Mouse (Mus musculus): Measurements from ENCODE around the gene 4933428G20Rik. TPM values are rescaled to one million over a fixed set of nuclear protein-coding genes. Genes with fewer than 3 reads are reported as not detected.

4933428G20Rik gene
- polyA plus RNA-seq, 1 experiment from 2014 or later = 0.87 TPM

- H3K9me3 ChIP-seq (ENCODE audit: control insufficient read depth, low read length) = no peaks in the 10 kb centered on the region
- H3K9ac ChIP-seq (ENCODE audit: low read length) = no peak overlapping the region
- WGBS = 92% methylated on average over 4 of the region's 4 CpGs
- no peaks in the 10 kb centered on the region for H3K27me3 ChIP-seq (ENCODE audit: control insufficient read depth, insufficient read depth, low read depth, low read length)
- no peak overlapping the region for H3K4me3 ChIP-seq (ENCODE audit: low read length)
- H3K4me1 ChIP-seq (replicated peaks; ENCODE audit: control insufficient read depth, insufficient read depth, low read length) = no peaks in the 10 kb centered on the region
- peaks cover 51% of the 10 kb centered on the region for H3K36me3 ChIP-seq (ENCODE audit: control insufficient read depth, insufficient read depth, low read length)
- no peak for ATAC-seq (ENCODE audit: low read depth)
- no peak overlapping the region for H3K27ac ChIP-seq (ENCODE audit: low read length)
- H3K4me2 ChIP-seq (ENCODE audit: low read depth, low read length) = no peak overlapping the region
Observed at GRCm38 (mm10) chr11:97463991-97464390, 36.1 kb downstream of the 4933428G20Rik start.

- Histone ChIP-seq H3K4me2 (ENCODE audit: low read depth, low read length) (no peak overlapping the region), H3K27ac (ENCODE audit: low read length) (no peak overlapping the region), H3K27me3 (ENCODE audit: control insufficient read depth, insufficient read depth, low read depth, low read length) (no peaks in the 10 kb centered on the region), H3K9me3 (ENCODE audit: control insufficient read depth, low read length) (no peaks in the 10 kb centered on the region), H3K9ac (ENCODE audit: low read length) (no peak overlapping the region), H3K4me1 (replicated peaks; ENCODE audit: control insufficient read depth, insufficient read depth, low read length) (no peaks in the 10 kb centered on the region), H3K36me3 (ENCODE audit: control insufficient read depth, insufficient read depth, low read length) (peaks cover 53% of the 10 kb centered on the region), H3K4me3 (ENCODE audit: low read length) (no peak overlapping the region)
- no peak for ATAC-seq (ENCODE audit: low read depth)
- WGBS = 61% methylated on average over 32 of the region's 33 CpGs
Observed at GRCm38 (mm10) chr11:97463166-97463565, 37.0 kb downstream of the 4933428G20Rik start.

- Histone ChIP-seq H3K4me3 (ENCODE audit: low read length) (no peak overlapping the region), H3K36me3 (ENCODE audit: control insufficient read depth, insufficient read depth, low read length) (peaks cover 52% of the 10 kb centered on the region), H3K4me1 (replicated peaks; ENCODE audit: control insufficient read depth, insufficient read depth, low read length) (no peaks in the 10 kb centered on the region), H3K27ac (ENCODE audit: low read length) (no peak overlapping the region), H3K9me3 (ENCODE audit: control insufficient read depth, low read length) (no peaks in the 10 kb centered on the region), H3K27me3 (ENCODE audit: control insufficient read depth, insufficient read depth, low read depth, low read length) (no peaks in the 10 kb centered on the region), H3K9ac (ENCODE audit: low read length) (no peak overlapping the region), H3K4me2 (ENCODE audit: low read depth, low read length) (no peak overlapping the region)
- no peak for ATAC-seq (ENCODE audit: low read depth)
- WGBS = 82% methylated on average over 6 of the region's 6 CpGs
Observed at GRCm38 (mm10) chr11:97462538-97462937, 37.6 kb downstream of the 4933428G20Rik start.

GRCm38 (mm10) chr11:97461307-97461820, 38.8 kb downstream of the 4933428G20Rik start:
- no peak overlapping the region for H3K4me3 ChIP-seq (ENCODE audit: low read length)
- no peak overlapping the region for H3K9ac ChIP-seq (ENCODE audit: low read length)
- no peak overlapping the region for H3K27ac ChIP-seq (ENCODE audit: low read length)
- H3K36me3 ChIP-seq (ENCODE audit: control insufficient read depth, insufficient read depth, low read length) = peaks cover 48% of the 10 kb centered on the region
- 88% methylated on average over 3 of the region's 3 CpGs for WGBS
- H3K9me3 ChIP-seq (ENCODE audit: control insufficient read depth, low read length) = no peaks in the 10 kb centered on the region
- no peaks in the 10 kb centered on the region for H3K27me3 ChIP-seq (ENCODE audit: control insufficient read depth, insufficient read depth, low read depth, low read length)
- no peaks in the 10 kb centered on the region for H3K4me1 ChIP-seq (replicated peaks; ENCODE audit: control insufficient read depth, insufficient read depth, low read length)
- H3K4me2 ChIP-seq (ENCODE audit: low read depth, low read length) = no peak overlapping the region
- ATAC-seq (ENCODE audit: low read depth) = no peak

- 69% methylated on average over 4 of the region's 4 CpGs for WGBS
- Histone ChIP-seq H3K4me3 (ENCODE audit: low read length) (no peak overlapping the region), H3K4me2 (ENCODE audit: low read depth, low read length) (no peak overlapping the region), H3K4me1 (replicated peaks; ENCODE audit: control insufficient read depth, insufficient read depth, low read length) (no peaks in the 10 kb centered on the region; the same call in 1 of the 2 replicates), H3K9me3 (ENCODE audit: control insufficient read depth, low read length) (no peaks in the 10 kb centered on the region), H3K27ac (ENCODE audit: low read length) (no peak overlapping the region), H3K27me3 (ENCODE audit: control insufficient read depth, insufficient read depth, low read depth, low read length) (no peaks in the 10 kb centered on the region), H3K36me3 (ENCODE audit: control insufficient read depth, insufficient read depth, low read length) (peaks cover 38% of the 10 kb centered on the region), H3K9ac (ENCODE audit: low read length) (no peak overlapping the region)
- no peak for ATAC-seq (ENCODE audit: low read depth)
Observed at GRCm38 (mm10) chr11:97457120-97457519, 43.0 kb downstream of the 4933428G20Rik start.

GRCm38 (mm10) chr11:97451625-97452024, 48.5 kb downstream of the 4933428G20Rik start:
- peaks cover 23% of the 10 kb centered on the region for H3K36me3 ChIP-seq (ENCODE audit: control insufficient read depth, insufficient read depth, low read length)
- H3K27ac ChIP-seq (ENCODE audit: low read length) = no peak overlapping the region
- peaks cover 24% of the 10 kb centered on the region for H3K4me1 ChIP-seq (replicated peaks; ENCODE audit: control insufficient read depth, insufficient read depth, low read length)
- WGBS = 93% methylated on average over 15 of the region's 15 CpGs
- H3K4me3 ChIP-seq (ENCODE audit: low read length) = no peak overlapping the region
- ATAC-seq (ENCODE audit: low read depth) = no peak
- H3K4me2 ChIP-seq (ENCODE audit: low read depth, low read length) = no peak overlapping the region
- no peak overlapping the region for H3K9ac ChIP-seq (ENCODE audit: low read length)
- H3K9me3 ChIP-seq (ENCODE audit: control insufficient read depth, low read length) = no peaks in the 10 kb centered on the region
- no peaks in the 10 kb centered on the region for H3K27me3 ChIP-seq (ENCODE audit: control insufficient read depth, insufficient read depth, low read depth, low read length)

GRCm38 (mm10) chr11:97450305-97450922, 49.7 kb downstream of the 4933428G20Rik start:
- H3K4me3 ChIP-seq (ENCODE audit: low read length) = peak overlapping the region; percentile 51
- H3K9ac ChIP-seq (ENCODE audit: low read length) = peak overlapping the region; percentile 69
- peak overlapping the region; percentile 71 for H3K4me2 ChIP-seq (ENCODE audit: low read depth, low read length)
- H3K9me3 ChIP-seq (ENCODE audit: control insufficient read depth, low read length) = no peaks in the 10 kb centered on the region
- WGBS = 26% methylated on average over 10 of the region's 10 CpGs
- H3K36me3 ChIP-seq (ENCODE audit: control insufficient read depth, insufficient read depth, low read length) = peaks cover 18% of the 10 kb centered on the region
- peaks cover 24% of the 10 kb centered on the region for H3K4me1 ChIP-seq (replicated peaks; ENCODE audit: control insufficient read depth, insufficient read depth, low read length)
- ATAC-seq (ENCODE audit: low read depth) = peak; percentile 41
- H3K27me3 ChIP-seq (ENCODE audit: control insufficient read depth, insufficient read depth, low read depth, low read length) = no peaks in the 10 kb centered on the region
- peak overlapping the region; percentile 91 for H3K27ac ChIP-seq (ENCODE audit: low read length)

- peak; percentile 92 for ATAC-seq (ENCODE audit: low read depth)
- peaks cover 24% of the 10 kb centered on the region for H3K4me1 ChIP-seq (replicated peaks; ENCODE audit: control insufficient read depth, insufficient read depth, low read length)
- H3K9ac ChIP-seq (ENCODE audit: low read length) = peak overlapping the region; percentile 69
- H3K27me3 ChIP-seq (ENCODE audit: control insufficient read depth, insufficient read depth, low read depth, low read length) = no peaks in the 10 kb centered on the region
- WGBS = 11% methylated on average over 13 of the region's 15 CpGs
- H3K27ac ChIP-seq (ENCODE audit: low read length) = peak overlapping the region; percentile 91
- peaks cover 21% of the 10 kb centered on the region for H3K36me3 ChIP-seq (ENCODE audit: control insufficient read depth, insufficient read depth, low read length)
- peak overlapping the region; percentile 71 for H3K4me2 ChIP-seq (ENCODE audit: low read depth, low read length)
- H3K4me3 ChIP-seq (ENCODE audit: low read length) = peak overlapping the region; percentile 51
- H3K9me3 ChIP-seq (ENCODE audit: control insufficient read depth, low read length) = no peaks in the 10 kb centered on the region
Observed at GRCm38 (mm10) chr11:97449601-97450293, 50.4 kb downstream of the 4933428G20Rik start.

- Histone ChIP-seq H3K4me1 (replicated peaks; ENCODE audit: control insufficient read depth, insufficient read depth, low read length) (peaks cover 24% of the 10 kb centered on the region), H3K27ac (ENCODE audit: low read length) (peak overlapping the region; percentile 91), H3K4me2 (ENCODE audit: low read depth, low read length) (no peak overlapping the region), H3K27me3 (ENCODE audit: control insufficient read depth, insufficient read depth, low read depth, low read length) (no peaks in the 10 kb centered on the region), H3K9me3 (ENCODE audit: control insufficient read depth, low read length) (no peaks in the 10 kb centered on the region), H3K36me3 (ENCODE audit: control insufficient read depth, insufficient read depth, low read length) (peaks cover 24% of the 10 kb centered on the region), H3K4me3 (ENCODE audit: low read length) (no peak overlapping the region), H3K9ac (ENCODE audit: low read length) (no peak overlapping the region)
- ATAC-seq (ENCODE audit: low read depth) = no peak; the same call in 1 of the 2 replicates
- 76% methylated on average over 11 of the region's 11 CpGs for WGBS
Observed at GRCm38 (mm10) chr11:97448611-97449394, 51.3 kb downstream of the 4933428G20Rik start.
